ENCODE assay signal across 10 mouse cellular contexts in the genomic region with DNA sequence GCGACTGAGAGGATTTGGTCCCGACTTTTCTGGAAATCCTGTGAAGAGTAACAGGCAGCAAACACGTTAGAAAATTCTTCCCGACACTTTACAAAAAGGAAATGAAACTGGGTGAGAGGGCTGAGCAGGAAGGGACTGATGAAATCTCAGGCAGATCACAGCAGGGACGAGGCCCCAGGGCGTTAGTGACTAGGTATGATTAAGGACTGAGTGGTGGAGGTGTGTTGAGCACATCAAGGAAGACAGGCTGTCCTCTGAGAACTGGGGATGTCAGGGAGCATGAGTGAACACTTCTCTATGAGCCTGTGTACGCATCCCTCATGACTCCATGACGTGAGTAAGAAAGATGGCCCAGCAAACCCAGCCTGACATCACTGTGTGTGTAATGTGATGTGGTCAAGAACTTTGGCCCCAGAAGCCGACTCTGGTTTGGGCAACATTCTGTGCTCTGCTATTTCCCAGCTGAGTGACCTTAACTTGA. TPM values are rescaled to one million over a fixed set of nuclear protein-coding genes. Genes with fewer than 3 reads are reported as not detected.
DNase-seq lines count a peak whose midpoint lies in the region; ATAC-seq and TF ChIP-seq lines count a peak whose summit lies in the region.
"Had no signal": no experiment of that assay in that cellular context is flagged by ENCODE, and none has a peak within 500 bp of the region (broad histone marks: within the 10 kb centered on the region; RNA-seq: fewer than 3 reads in every experiment).

No protein-coding gene starts in this region.

- H3K4me1 ChIP-seq in heart, adult 2 months (ENCODE audit: control insufficient read depth, insufficient read depth, low read length), result peaks cover 16% of the 10 kb centered on the region
- H3K4me1 ChIP-seq in heart, embryonic 11.5 days (ENCODE audit: control insufficient read depth, insufficient read depth, low read length), result peaks cover 12% of the 10 kb centered on the region
- peaks cover 3% of the 10 kb centered on the region; the same call in 1 of the 2 replicates for H3K4me1 ChIP-seq in lung, embryonic 14.5 days (ENCODE audit: insufficient read depth)

- 34% methylated on average over 9 of the region's 9 CpGs for WGBS in heart, adult 2 months
- WGBS in heart, embryonic 11.5 days (ENCODE audit: insufficient replicate concordance), result 52% methylated on average over 9 of the region's 9 CpGs
- 54% methylated on average over 9 of the region's 9 CpGs for WGBS in lung, embryonic 14.5 days

- peaks cover 10% of the 10 kb centered on the region for H3K36me3 ChIP-seq in heart, adult 2 months (ENCODE audit: control insufficient read depth, insufficient read depth, low read length)
- peaks cover 28% of the 10 kb centered on the region for H3K36me3 ChIP-seq in heart, embryonic 11.5 days (ENCODE audit: control insufficient read depth, insufficient read depth, low read length)
- H3K36me3 ChIP-seq in lung, embryonic 14.5 days (ENCODE audit: insufficient read depth), result peaks cover 64% of the 10 kb centered on the region

- DNase-seq in heart, adult 2 months, result peak in 1 of 2 experiments; percentile 38
- no peak for DNase-seq in lung, embryonic 14.5 days
- no peak for DNase-seq in lung, postnatal 14 days
- DNase-seq in fat pad, adult 2 months (ENCODE audit: extremely low read depth, low read depth, low spot score), result peak; percentile 72
- peak; percentile 48 for DNase-seq in skeletal muscle tissue, adult 2 months (ENCODE audit: low read depth, low spot score)
- no peak for DNase-seq in urinary bladder, postnatal 4 days (ENCODE audit: low spot score in 2 of 2)
- no peak for DNase-seq in right cerebral cortex, postnatal 14 days

- TF ChIP-seq CTCF in heart, adult 2 months (IDR thresholded peaks at IDR 0.05), result no peak
- no peak for TF ChIP-seq CTCF in lung, embryonic 14.5 days (IDR thresholded peaks at IDR 0.05; ENCODE audit: low read depth)

- H3K9me3 ChIP-seq in heart, embryonic 11.5 days (replicated peaks; ENCODE audit: control insufficient read depth, low read length), result no peaks in the 10 kb centered on the region
- no peaks in the 10 kb centered on the region for H3K9me3 ChIP-seq in lung, embryonic 14.5 days (ENCODE audit: low read depth, low read length)

- peaks cover 6% of the 10 kb centered on the region for H3K79me2 ChIP-seq in heart, adult 2 months (replicated peaks; ENCODE audit: control insufficient read depth, insufficient read depth, low read length)

- peak overlapping the region; percentile 28 for H3K9ac ChIP-seq in heart, adult 2 months (ENCODE audit: low read depth, low read length)
- H3K9ac ChIP-seq in heart, embryonic 11.5 days (ENCODE audit: low read depth, low read length), result no peak overlapping the region
- H3K9ac ChIP-seq in lung, embryonic 14.5 days, result no peak overlapping the region
- H3K9ac ChIP-seq: liver, embryonic 14.5 days had no signal

- H3K27me3 ChIP-seq in heart, adult 2 months (ENCODE audit: control insufficient read depth, insufficient read depth, low read length), result no peaks in the 10 kb centered on the region
- H3K27me3 ChIP-seq in heart, embryonic 11.5 days (ENCODE audit: control insufficient read depth, insufficient read depth, low read length), result peaks cover 21% of the 10 kb centered on the region
- H3K27me3 ChIP-seq in lung, embryonic 14.5 days (ENCODE audit: insufficient read depth, low read length), result 0 out of 2 replicates have a peak, but pooled peaks cover 1% of the 10 kb centered on the region

- no peak overlapping the region for H3K4me3 ChIP-seq in heart, adult 2 months
- no peak overlapping the region for H3K4me3 ChIP-seq in heart, embryonic 11.5 days (ENCODE audit: low read depth, low read length)
- H3K4me3 ChIP-seq in lung, embryonic 14.5 days (ENCODE audit: low read depth, low read length), result no peak overlapping the region

- TF ChIP-seq EP300 in heart, adult 2 months (IDR thresholded peaks at IDR 0.05; ENCODE audit: insufficient read depth, low read depth, low read length), result 0 out of 2 replicates have a peak, but pooled peaks have one; percentile 38

- intact Hi-C loops in heart, adult 2 months (cut with DNase I), result loop anchor here (1.0 to 5.0 kb wide), 5 partner anchors 14 to 373 kb away; a partner anchor contains a TSS

- no peak overlapping the region for H3K4me2 ChIP-seq in heart, embryonic 11.5 days
- H3K4me2 ChIP-seq in lung, embryonic 14.5 days, result no peak overlapping the region

- H3K27ac ChIP-seq in heart, adult 2 months, result peak overlapping the region; percentile 84
- H3K27ac ChIP-seq in heart, embryonic 11.5 days (ENCODE audit: low read depth, low read length), result no peak overlapping the region
- no peak overlapping the region for H3K27ac ChIP-seq in lung, embryonic 14.5 days (ENCODE audit: low read depth)
- H3K27ac ChIP-seq: liver, embryonic 14.5 days had no signal

- no peak for TF ChIP-seq POLR2A in heart, adult 2 months (IDR thresholded peaks at IDR 0.05; ENCODE audit: insufficient read depth, low read depth, low read length)

- ATAC-seq in heart, embryonic 11.5 days (replicated peaks; ENCODE audit: insufficient number of reproducible peaks, low FRiP score, low TSS enrichment), result no peak
- 0 out of 2 replicates have a peak, but pooled peaks have one; percentile 12 for ATAC-seq in lung, embryonic 14.5 days (ENCODE audit: insufficient read depth)

RNA-seq across cellular contexts. Expression of a gene that starts 9.1 kb away (rescaled TPM):
- total RNA-seq in heart, adult 2 months (2021), result not detected
- 1.4 TPM in 1 of 2 replicates, not detected in the other for polyA plus RNA-seq in heart, adult 2 months (2012; rRNA removed)
- polyA plus RNA-seq in heart, embryonic 11.5 days (2014; fragmentation: Nextera tagmentation; extraction: Ambion mirVana), result 0.23 TPM in 1 of 2 replicates, not detected in the other
- polyA plus RNA-seq in lung, embryonic 14.5 days (2014; fragmentation: Nextera tagmentation; extraction: Ambion mirVana), result 0.32 and 0.34 TPM in 2 replicates
- total RNA-seq: neutrophil, adult 5-6 weeks had no signal
- polyA plus RNA-seq: liver, embryonic 14.5 days had no signal

RNA-seq across cellular contexts. Expression of a gene that starts 21.9 kb away (rescaled TPM):
- total RNA-seq in heart, adult 2 months (2021), result 10 to 100 TPM; 36.6 to 37.5 TPM
- polyA plus RNA-seq in heart, adult 2 months (2012; rRNA removed), result 51.5 and 52.6 TPM in 2 replicates
- 5.0 and 6.1 TPM in 2 replicates for polyA plus RNA-seq in heart, embryonic 11.5 days (2014; fragmentation: Nextera tagmentation; extraction: Ambion mirVana)
- polyA plus RNA-seq in lung, embryonic 14.5 days (2014; fragmentation: Nextera tagmentation; extraction: Ambion mirVana), result 12.6 and 15.9 TPM in 2 replicates

RNA-seq across cellular contexts. Expression of a gene that starts 34.6 kb away (rescaled TPM):
- 1 to 10 TPM in 1 of 2 experiments, under 1 TPM in 1; 0.97 to 1.0 TPM for total RNA-seq in heart, adult 2 months (2021)
- polyA plus RNA-seq in heart, adult 2 months (2012; rRNA removed), result 1.8 and 4.8 TPM in 2 replicates
- 1.8 and 3.3 TPM in 2 replicates for polyA plus RNA-seq in heart, embryonic 11.5 days (2014; fragmentation: Nextera tagmentation; extraction: Ambion mirVana)
- polyA plus RNA-seq in lung, embryonic 14.5 days (2014; fragmentation: Nextera tagmentation; extraction: Ambion mirVana), result 3.2 TPM in 2 replicates

RNA-seq across cellular contexts. Expression of a gene that starts 38.1 kb away (rescaled TPM):
- 10 to 100 TPM; 43.5 to 45.3 TPM for total RNA-seq in heart, adult 2 months (2021)
- 27.2 and 27.5 TPM in 2 replicates for polyA plus RNA-seq in heart, adult 2 months (2012; rRNA removed)
- 6.3 and 7.8 TPM in 2 replicates for polyA plus RNA-seq in heart, embryonic 11.5 days (2014; fragmentation: Nextera tagmentation; extraction: Ambion mirVana)
- polyA plus RNA-seq in lung, embryonic 14.5 days (2014; fragmentation: Nextera tagmentation; extraction: Ambion mirVana), result 5.0 and 5.8 TPM in 2 replicates

Comparison
In these comparisons a context has a peak if more than half of its experiments do, and no peak if none do; other contexts are left out.
1. DNase-seq: peak in fat pad, adult 2 months (single experiment) and skeletal muscle tissue, adult 2 months (single experiment); none in lung, embryonic 14.5 days (single experiment), lung, postnatal 14 days (single experiment), urinary bladder, postnatal 4 days (0 of 2) and right cerebral cortex, postnatal 14 days (single experiment).